Mouse (Mus musculus): ENCODE results near the gene Ugt1a8. TPM values are rescaled to one million over a fixed set of nuclear protein-coding genes. Genes with fewer than 3 reads are reported as not detected.
"Not testable (repeated sequence)": the region's sequence is repeated elsewhere in the genome, so short reads cannot be mapped to it uniquely, and the experiment has no call there.

Ugt1a8 gene
- polyA plus RNA-seq (2016; fragmentation: Nextera tagmentation; extraction: Ambion mirVana), result not detected in 2 replicates

DNA sequence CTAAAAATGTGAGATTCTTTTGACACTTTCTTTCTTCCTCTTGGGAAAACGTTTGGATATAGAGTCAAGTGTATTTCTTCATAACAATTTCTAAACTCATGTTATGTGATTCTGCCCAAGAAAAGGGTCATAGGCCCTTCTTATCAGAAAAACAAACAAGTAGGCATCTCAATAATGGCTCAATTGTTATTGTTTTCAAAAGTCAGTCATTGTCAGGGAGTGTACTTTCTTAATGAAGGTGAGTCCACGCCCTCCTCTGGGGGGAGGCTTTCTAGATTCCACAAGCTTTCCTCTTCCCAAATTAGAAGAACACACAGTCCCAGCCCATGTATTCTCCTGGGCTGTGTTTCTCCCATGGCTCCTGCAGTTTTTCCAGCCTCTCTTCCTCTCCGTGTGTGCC is at the start of gene Ugt1a8:
TSS of gene Ugt1a8 (plus strand) at position 301 of the 400 bp plus-strand sequence.
- DNase-seq (ENCODE audit: low spot score), result no peak
- H3K9me3 ChIP-seq, result no peaks in the 10 kb centered on the region
- H3K27ac ChIP-seq (replicated peaks), result no peak within 1 kb of the TSS
- H3K27me3 ChIP-seq (replicated peaks; ENCODE audit: low read depth, poor library complexity, severe bottlenecking), result no peaks in the 10 kb centered on the region
- H3K4me3 ChIP-seq, result no peak within 1 kb of the TSS
- 81% methylated on average over 3 of the region's 3 CpGs for WGBS
- H3K36me3 ChIP-seq (replicated peaks), result no peaks in the 10 kb centered on the region
- no peaks in the 10 kb centered on the region for H3K4me1 ChIP-seq

DNA sequence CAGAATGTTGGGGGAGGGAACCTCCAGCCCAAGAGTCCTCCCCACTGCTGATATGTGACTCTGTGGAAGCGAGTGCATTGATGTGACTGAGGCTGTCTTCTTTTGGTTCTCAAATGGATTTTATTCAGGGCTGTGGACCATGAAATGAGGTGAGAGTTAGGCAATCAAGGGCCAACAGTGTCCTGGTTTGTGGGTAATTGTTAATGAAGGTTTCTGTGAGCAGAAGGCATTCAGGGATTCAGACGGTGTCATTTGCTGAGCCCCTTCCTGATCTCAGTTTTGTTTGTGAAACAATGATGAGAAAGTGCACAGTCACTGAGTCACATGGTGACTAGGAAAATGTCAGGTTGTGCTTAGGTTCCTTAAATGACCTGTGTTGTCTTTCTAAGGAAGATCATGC is 44.6 kb upstream of the Ugt1a8 start:
- not testable (repeated sequence) for H3K27ac ChIP-seq (replicated peaks); H3K4me1 ChIP-seq; DNase-seq (ENCODE audit: low spot score); H3K4me3 ChIP-seq; H3K36me3 ChIP-seq (replicated peaks); H3K27me3 ChIP-seq (replicated peaks; ENCODE audit: low read depth, poor library complexity, severe bottlenecking); H3K9me3 ChIP-seq
- 65% methylated on average over 2 of the region's 2 CpGs for WGBS

DNA sequence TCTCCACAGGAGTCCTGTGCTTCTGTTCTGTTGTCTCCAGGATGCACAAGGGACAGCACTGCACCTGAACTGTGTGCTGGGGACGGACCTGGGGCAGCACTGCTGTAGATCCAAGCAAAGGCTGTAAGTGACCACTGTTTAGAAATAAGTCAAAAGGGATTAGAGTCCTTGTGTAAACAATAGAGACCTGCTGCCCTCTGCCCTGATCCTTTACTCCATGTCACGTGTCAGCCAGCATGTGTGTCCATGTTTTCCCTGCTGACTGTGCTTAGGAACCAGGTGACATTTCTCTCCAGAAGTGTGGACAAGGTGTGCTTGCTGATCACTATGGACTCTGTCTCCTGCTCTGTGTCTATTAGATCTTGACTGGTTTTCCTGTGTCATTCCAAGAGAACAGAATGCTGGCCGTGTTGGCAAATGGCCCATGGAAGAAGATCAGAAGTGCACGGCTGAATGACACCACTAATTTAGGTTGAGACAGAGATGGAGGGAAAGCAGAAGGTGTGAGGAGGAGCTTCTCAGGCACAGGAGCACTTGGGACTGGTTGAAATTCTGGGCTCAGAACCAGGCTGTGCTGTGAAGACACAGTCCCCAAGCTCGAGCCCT is 42.7 kb upstream of the Ugt1a8 start:
- H3K4me3 ChIP-seq; H3K27me3 ChIP-seq (replicated peaks; ENCODE audit: low read depth, poor library complexity, severe bottlenecking); H3K4me1 ChIP-seq; DNase-seq (ENCODE audit: low spot score); H3K9me3 ChIP-seq; H3K27ac ChIP-seq (replicated peaks); H3K36me3 ChIP-seq (replicated peaks): not testable (repeated sequence)
- WGBS, result 71% methylated on average over 4 of the region's 5 CpGs

DNA sequence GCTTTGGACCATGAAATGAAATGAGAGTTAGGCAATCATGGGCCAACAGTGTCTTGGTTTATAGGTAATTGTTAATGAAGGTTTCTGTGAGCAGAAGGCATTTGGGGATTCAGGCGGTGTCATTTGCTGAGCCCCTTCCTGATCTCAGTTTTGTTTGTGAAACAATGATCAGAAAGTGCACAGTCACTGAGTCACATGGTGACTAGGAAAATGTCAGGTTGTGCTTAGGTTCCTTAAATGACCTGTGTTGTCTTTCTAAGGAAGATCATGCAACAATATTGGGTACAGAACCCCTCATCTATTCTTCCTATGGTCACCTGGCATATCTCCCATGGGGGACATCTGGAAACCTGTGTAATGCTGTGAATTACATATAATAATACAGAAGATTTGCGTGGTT is 40.2 kb upstream of the Ugt1a8 start:
- WGBS, result 74% methylated on average over 2 of the region's 2 CpGs
- not testable (repeated sequence) for H3K27ac ChIP-seq (replicated peaks); H3K4me1 ChIP-seq; H3K36me3 ChIP-seq (replicated peaks); DNase-seq (ENCODE audit: low spot score); H3K4me3 ChIP-seq; H3K27me3 ChIP-seq (replicated peaks; ENCODE audit: low read depth, poor library complexity, severe bottlenecking); H3K9me3 ChIP-seq

DNA sequence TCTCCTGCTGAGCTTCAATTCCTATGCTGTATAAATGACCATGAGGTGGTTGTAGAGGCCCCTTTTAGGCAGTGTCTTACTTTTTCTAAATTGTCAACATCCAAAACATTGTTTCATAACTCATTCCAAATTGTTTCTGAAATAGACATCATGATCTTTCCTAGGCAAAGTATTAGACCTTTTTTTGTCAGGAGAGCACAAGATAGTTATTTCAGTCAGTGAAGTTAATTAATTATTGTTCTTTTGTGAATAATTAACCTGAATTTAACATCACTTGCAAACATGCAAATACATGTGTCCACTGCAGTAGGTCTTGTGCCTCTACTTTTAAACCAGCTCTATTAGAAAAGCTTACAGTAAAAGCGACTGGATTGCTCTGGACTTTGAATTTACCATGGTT is 32.5 kb upstream of the Ugt1a8 start, which contains the start of gene Ugt1a10:
TSS of gene Ugt1a10 (plus strand) at position 301 of the 400 bp plus-strand sequence.
- H3K27ac ChIP-seq (replicated peaks), result no peak within 1 kb of the TSS
- no peaks in the 10 kb centered on the region for H3K27me3 ChIP-seq (replicated peaks; ENCODE audit: low read depth, poor library complexity, severe bottlenecking)
- H3K4me3 ChIP-seq, result no peak within 1 kb of the TSS
- no peaks in the 10 kb centered on the region for H3K4me1 ChIP-seq
- H3K9me3 ChIP-seq, result no peaks in the 10 kb centered on the region
- 75% methylated on average over 1 of the region's 1 CpGs for WGBS
- DNase-seq (ENCODE audit: low spot score), result no peak
- H3K36me3 ChIP-seq (replicated peaks), result no peaks in the 10 kb centered on the region

DNA sequence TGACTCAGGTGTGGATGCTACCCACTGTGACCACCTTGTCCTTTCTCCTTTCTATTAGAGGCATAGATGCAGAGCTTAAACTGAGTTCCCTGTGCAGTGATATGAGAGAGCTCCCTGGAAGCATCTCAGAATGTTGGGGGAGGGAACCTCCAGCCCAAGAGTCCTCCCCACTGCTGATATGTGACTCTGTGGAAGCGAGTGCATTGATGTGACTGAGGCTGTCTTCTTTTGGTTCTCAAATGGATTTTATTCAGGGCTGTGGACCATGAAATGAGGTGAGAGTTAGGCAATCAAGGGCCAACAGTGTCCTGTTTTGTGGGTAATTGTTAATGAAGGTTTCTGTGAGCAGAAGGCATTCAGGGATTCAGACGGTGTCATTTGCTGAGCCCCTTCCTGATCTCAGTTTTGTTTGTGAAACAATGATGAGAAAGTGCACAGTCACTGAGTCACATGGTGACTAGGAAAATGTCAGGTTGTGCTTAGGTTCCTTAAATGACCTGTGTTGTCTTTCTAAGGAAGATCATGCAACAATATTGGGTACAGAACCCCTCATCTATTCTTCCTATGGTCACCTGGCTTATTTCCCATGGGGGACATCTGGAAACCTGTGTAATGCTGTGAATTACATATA is 21.0 kb upstream of the Ugt1a8 start:
- H3K27me3 ChIP-seq (replicated peaks; ENCODE audit: low read depth, poor library complexity, severe bottlenecking); H3K27ac ChIP-seq (replicated peaks); H3K4me3 ChIP-seq; DNase-seq (ENCODE audit: low spot score); H3K9me3 ChIP-seq; H3K36me3 ChIP-seq (replicated peaks); H3K4me1 ChIP-seq: not testable (repeated sequence)
- WGBS, result 71% methylated on average over 1 of the region's 2 CpGs

DNA sequence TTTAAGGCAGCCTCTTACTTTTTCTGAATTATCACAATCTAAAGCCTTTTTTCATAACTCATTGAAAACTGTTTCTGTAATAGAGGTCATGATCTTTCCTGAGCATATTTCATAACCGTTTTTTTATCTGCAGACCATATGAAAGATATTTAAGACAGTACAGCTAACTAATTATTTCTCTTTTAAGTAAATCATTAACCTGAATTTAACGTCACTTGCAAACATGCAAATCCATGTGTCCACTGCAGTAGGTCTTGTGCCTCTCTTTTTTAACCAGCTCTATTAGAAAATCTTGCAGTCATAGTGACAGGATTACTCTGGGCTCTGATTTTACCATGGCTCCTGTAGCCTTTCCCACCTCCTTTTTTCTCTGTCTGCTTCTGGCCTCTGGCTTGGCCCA is 17.1 kb upstream of the Ugt1a8 start, which contains the start of gene Ugt1a9:
TSS of gene Ugt1a9 (plus strand) at position 306 of the 400 bp plus-strand sequence.
- H3K27me3 ChIP-seq (replicated peaks; ENCODE audit: low read depth, poor library complexity, severe bottlenecking), result no peaks in the 10 kb centered on the region
- H3K4me1 ChIP-seq, result peaks cover 5% of the 10 kb centered on the region; the same call in 1 of the 2 replicates
- H3K36me3 ChIP-seq (replicated peaks), result no peaks in the 10 kb centered on the region
- no peaks in the 10 kb centered on the region for H3K9me3 ChIP-seq
- no peak for DNase-seq (ENCODE audit: low spot score)
- no peak within 1 kb of the TSS for H3K27ac ChIP-seq (replicated peaks)
- WGBS, result 84% methylated on average over 2 of the region's 2 CpGs
- H3K4me3 ChIP-seq, result no peak within 1 kb of the TSS

DNA sequence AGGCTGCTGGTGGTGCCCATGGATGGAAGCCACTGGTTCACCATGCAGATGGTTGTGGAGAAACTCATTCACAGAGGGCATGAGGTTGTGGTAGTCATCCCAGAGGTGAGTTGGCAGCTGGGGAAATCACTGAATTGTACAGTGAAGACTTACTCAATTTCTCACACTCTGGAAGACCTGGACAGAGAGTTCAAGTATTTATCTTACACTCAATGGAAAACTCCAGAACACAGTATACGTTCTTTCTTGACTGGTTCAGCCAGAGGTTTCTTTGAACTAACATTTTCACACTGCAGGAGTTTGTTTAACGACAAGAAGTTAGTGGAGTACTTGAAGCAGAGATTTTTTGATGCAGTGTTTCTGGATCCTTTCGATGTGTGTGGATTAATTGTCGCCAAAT is 16.7 kb upstream of the Ugt1a8 start:
- Histone ChIP-seq H3K4me1 (peaks cover 5% of the 10 kb centered on the region; the same call in 1 of the 2 replicates), H3K4me3 (no peak overlapping the region), H3K9me3 (no peaks in the 10 kb centered on the region), H3K27ac (replicated peaks) (no peak overlapping the region), H3K36me3 (replicated peaks) (no peaks in the 10 kb centered on the region), H3K27me3 (replicated peaks; ENCODE audit: low read depth, poor library complexity, severe bottlenecking) (no peaks in the 10 kb centered on the region)
- no peak for DNase-seq (ENCODE audit: low spot score)
- 86% methylated on average over 4 of the region's 4 CpGs for WGBS

DNA sequence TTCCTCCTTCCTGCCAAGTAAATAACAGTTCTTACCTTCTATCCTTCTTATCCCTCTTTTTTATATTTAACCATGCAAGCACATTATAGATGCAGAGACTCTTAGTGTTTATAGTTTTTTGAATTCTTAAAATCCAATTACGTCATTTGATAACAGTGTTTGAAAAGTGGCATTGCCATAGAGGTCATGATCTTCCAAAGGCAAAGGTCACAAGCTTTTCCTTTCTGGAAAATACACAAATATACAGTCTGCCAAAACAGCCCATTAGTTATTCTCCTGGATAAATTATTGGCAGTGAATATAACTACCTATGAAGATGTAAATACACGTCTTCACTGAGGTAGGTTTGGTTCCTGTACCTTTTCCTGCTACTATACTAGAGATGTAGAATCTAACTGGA is 13.1 kb upstream of the Ugt1a8 start:
- Histone ChIP-seq H3K4me3 (no peak overlapping the region), H3K36me3 (replicated peaks) (no peaks in the 10 kb centered on the region), H3K9me3 (no peaks in the 10 kb centered on the region), H3K27me3 (replicated peaks; ENCODE audit: low read depth, poor library complexity, severe bottlenecking) (no peaks in the 10 kb centered on the region), H3K27ac (replicated peaks) (no peak overlapping the region), H3K4me1 (peaks cover 4% of the 10 kb centered on the region; the same call in 1 of the 2 replicates)
- DNase-seq (ENCODE audit: low spot score), result no peak
- 86% methylated on average over 2 of the region's 2 CpGs for WGBS

DNA sequence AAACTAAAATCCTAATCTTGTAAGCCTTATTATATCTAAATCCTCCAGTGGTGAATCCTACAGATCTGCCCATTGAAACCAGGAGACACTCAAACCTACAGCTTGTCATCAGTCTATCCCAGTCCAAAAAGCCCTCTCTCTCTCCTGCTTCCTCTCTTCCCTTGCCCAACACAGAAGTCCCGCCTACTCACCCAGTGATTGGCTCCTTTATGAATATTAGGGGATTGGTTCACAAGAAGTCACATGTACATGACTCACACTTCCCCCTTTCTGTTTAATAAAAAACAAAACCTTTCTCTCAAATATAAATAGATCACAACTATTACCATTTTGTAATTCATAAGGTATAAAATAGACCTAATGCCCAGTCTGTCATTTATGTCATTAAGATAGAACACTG is 10.5 kb upstream of the Ugt1a8 start:
- Histone ChIP-seq H3K36me3 (replicated peaks) (no peaks in the 10 kb centered on the region), H3K4me3 (no peak overlapping the region), H3K4me1 (no peaks in the 10 kb centered on the region), H3K27ac (replicated peaks) (no peak overlapping the region), H3K27me3 (replicated peaks; ENCODE audit: low read depth, poor library complexity, severe bottlenecking) (no peaks in the 10 kb centered on the region), H3K9me3 (no peaks in the 10 kb centered on the region)
- no peak for DNase-seq (ENCODE audit: low spot score)
- 86% methylated on average over 1 of the region's 1 CpGs for WGBS

DNA sequence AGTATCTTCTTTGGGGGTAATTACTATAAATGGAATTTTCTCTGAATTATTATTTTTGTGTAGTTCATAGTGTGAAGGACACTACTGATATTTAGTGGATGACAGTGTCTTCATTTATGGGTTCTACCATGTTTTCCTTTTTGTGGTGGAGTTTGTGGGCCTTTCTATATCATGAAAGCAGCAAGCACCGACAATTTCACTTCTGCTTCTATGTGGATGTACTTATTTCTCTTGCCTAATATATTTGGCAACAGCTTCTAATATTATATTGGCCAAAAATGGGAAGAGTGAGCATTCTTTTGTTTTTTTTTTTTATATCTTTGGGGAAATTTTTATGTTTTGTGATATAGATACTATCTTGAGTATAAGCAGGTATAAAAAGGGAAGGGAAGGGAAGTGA is 5.9 kb upstream of the Ugt1a8 start:
- no peaks in the 10 kb centered on the region for H3K4me1 ChIP-seq
- no peaks in the 10 kb centered on the region for H3K9me3 ChIP-seq
- H3K27ac ChIP-seq (replicated peaks), result no peak overlapping the region
- no peak for DNase-seq (ENCODE audit: low spot score)
- no peak overlapping the region for H3K4me3 ChIP-seq
- 93% methylated on average over 1 of the region's 1 CpGs for WGBS
- no peaks in the 10 kb centered on the region for H3K27me3 ChIP-seq (replicated peaks; ENCODE audit: low read depth, poor library complexity, severe bottlenecking)
- H3K36me3 ChIP-seq (replicated peaks), result no peaks in the 10 kb centered on the region

DNA sequence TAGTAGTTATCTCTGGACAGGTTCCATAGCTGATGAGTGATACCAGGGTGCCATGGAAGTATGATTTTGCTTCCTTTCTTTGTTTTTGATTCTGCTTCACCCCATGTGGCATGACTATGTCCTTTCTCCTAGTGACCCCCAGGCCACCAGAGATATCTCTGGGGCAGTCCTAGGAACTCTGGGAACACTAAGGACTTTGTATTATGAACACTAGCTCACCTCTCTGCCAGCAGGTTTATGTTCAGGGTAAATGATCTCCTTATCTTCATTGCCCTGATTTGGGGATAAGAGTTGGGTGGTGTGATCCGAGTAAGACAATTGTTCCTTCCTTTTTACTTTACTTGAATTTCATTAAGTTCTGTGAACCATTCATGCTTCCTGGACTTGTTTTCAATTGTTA is 1.5 kb upstream of the Ugt1a8 start:
- Histone ChIP-seq H3K27me3 (replicated peaks; ENCODE audit: low read depth, poor library complexity, severe bottlenecking) (no peaks in the 10 kb centered on the region), H3K4me1 (no peaks in the 10 kb centered on the region), H3K27ac (replicated peaks) (no peak overlapping the region), H3K36me3 (replicated peaks) (no peaks in the 10 kb centered on the region), H3K4me3 (no peak overlapping the region), H3K9me3 (no peaks in the 10 kb centered on the region)
- WGBS, result 74% methylated on average over 1 of the region's 1 CpGs
- no peak for DNase-seq (ENCODE audit: low spot score)

DNA sequence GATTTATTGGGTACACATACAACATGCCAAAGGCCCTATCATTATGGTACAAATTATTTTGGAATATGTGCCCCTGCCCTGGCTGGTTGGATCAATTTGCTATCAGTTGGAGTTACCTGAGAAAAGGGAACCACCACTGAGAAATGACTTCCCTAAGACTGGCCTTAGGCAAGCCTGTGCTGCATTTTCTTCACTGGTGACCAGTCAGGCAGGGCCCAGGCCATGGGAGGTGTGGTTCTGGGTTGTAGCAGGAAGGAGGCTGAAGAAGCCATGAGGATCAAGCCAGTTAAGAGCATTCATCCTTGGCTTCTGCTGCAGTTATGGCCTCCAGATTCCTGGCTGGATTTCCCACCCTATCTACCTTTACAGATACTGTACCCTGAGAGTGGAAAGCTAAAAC is 4.7 kb downstream of the Ugt1a8 start:
- Histone ChIP-seq H3K27ac (replicated peaks) (no peak overlapping the region), H3K27me3 (replicated peaks; ENCODE audit: low read depth, poor library complexity, severe bottlenecking) (no peaks in the 10 kb centered on the region), H3K4me3 (no peak overlapping the region), H3K4me1 (peaks cover 7% of the 10 kb centered on the region), H3K9me3 (no peaks in the 10 kb centered on the region), H3K36me3 (replicated peaks) (no peaks in the 10 kb centered on the region)
- no peak for DNase-seq (ENCODE audit: low spot score)

All from embryonic facial prominence, embryonic 10.5 days (tissue).